Mouse (Mus musculus): ENCODE data around the gene Zfp160.

- TF ChIP-seq TCF12 (IDR thresholded peaks at IDR 0.05; ENCODE audit: insufficient read depth, poor library complexity, severe bottlenecking) (no peak), POLR2A (IDR thresholded peaks at IDR 0.05; ENCODE audit: insufficient read length, low read depth) (no peak), MYOD1 (IDR thresholded peaks at IDR 0.05; ENCODE audit: control insufficient read depth in 1 of 3, insufficient read length in 2 of 3, low read depth in 2 of 3) (no peak), CEBPB (IDR thresholded peaks at IDR 0.05; ENCODE audit: insufficient read depth, poor library complexity, severe bottlenecking) (no peak), USF1 (IDR thresholded peaks at IDR 0.05; ENCODE audit: low read depth) (no peak), TCF3 (IDR thresholded peaks at IDR 0.05; ENCODE audit: insufficient read length, low read depth) (no peak), E2F4 (IDR thresholded peaks at IDR 0.05; ENCODE audit: insufficient read depth) (no peak), POLR2AphosphoS2 (IDR thresholded peaks at IDR 0.05; ENCODE audit: insufficient read length, low read depth) (no peak), MAX (IDR thresholded peaks at IDR 0.05; ENCODE audit: low read depth) (no peak)
Observed at GRCm38 (mm10) chr17:20993716-20994115, 15.0 kb upstream of the Zfp160 start.
